Mouse (Mus musculus) left cerebral cortex, adult 18-20 months (tissue): ENCODE measurements around the gene Wdr90. TPM values are rescaled to one million over a fixed set of nuclear protein-coding genes. Genes with fewer than 3 reads are reported as not detected.
A peak's percentile ranks its signal among the peaks of the same experiment; 100 is the strongest.

Experiments
- DNase-seq, 2 experiments: peaks; one replicate each; pipeline ENCODE4 v3.0.0; 2021 to 2022; ENCODE audit warnings: low spot score in 2 of 2, mixed read lengths in 1 of 2
- total RNA-seq, 2 experiments: library from RNA; stranded (reverse); gene quantifications; 2 replicates each; pipeline ENCODE4 v1.2.3; 2021

Wdr90 gene
- total RNA-seq, 2 experiments from 2014 or later, result 26.0 to 31.5 TPM

DNA sequence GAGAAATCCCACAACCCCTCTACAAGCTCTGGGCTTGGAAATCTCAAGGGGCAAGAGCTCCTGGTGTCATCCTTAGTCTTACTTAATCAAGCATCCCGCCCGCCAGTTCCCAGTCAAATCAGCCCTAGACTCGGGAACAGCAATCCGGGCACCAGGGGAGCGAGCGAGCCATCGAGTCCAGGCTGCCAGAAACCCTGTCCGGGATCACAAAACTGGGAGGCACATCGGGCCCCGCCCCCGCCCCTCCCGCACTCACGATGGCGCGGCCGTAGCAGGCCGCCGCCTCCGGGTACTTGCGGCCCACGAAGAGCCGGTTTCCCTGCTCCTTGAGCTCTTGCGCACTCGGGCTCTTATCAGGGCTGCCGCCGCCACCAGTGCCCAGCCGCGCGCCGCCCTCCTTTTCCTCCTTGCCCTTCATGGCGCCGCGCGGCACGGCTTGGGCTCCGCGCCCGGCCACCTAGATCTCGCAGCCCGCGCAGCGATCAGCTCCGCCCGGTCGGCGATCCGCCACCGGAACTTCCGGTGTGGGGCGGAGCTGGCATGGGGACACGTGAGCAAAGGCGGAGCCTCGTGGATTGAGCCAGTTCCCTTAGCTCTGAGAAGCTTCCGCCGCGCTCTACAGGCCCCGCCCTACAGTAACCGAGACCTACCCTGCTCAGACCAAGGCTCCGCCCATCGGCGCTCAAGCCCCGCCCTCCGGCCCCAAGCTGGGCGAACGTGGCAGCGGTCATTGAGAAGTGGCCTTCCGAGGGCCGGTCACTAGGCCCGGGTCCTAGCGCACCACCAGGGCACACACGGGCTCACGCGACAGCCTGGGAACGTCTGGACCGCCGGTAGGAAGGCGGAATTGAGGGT is 28.6 kb downstream of the Wdr90 start:
- DNase-seq, result peak; percentile 97 to 98

- no peak for DNase-seq
These were observed 29.6 kb downstream of the Wdr90 start for GRCm38 (mm10) chr17:25831451-25832281.

GRCm38 (mm10) chr17:25830806-25831431 is 30.4 kb downstream of the Wdr90 start:
- DNase-seq, result no peak

GRCm38 (mm10) chr17:25830200-25830753 is 31.0 kb downstream of the Wdr90 start:
- no peak for DNase-seq

DNA sequence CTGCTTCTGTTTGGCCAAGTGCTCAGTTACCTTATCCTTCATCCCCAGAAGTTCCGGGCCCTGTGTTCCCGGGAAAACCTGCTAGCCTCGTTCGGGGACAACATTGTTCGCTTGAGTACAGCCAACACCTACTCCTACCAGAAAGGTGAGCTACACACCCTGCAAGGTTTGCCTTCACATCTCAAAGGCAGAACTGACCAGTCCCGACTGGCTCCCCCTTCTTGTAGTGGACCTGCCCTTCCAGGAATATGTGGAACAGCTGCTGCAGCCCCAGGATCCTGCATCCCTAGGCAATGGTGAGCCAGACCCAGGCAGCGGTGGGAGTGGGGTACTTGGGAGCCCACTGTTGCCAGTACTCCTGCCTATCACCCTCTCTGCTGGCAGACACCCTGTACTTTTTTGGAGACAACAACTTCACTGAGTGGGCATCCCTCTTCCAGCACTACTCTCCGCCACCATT is 31.7 kb downstream of the Wdr90 start:
- no peak for DNase-seq

- peak; percentile 80 to 88 for DNase-seq
These were observed 32.4 kb downstream of the Wdr90 start, which contains the start of gene Jmjd8 for GRCm38 (mm10) chr17:25828712-25829557. Gene Jmjd8, plus strand, starts transcription at chr17:25828867.

DNA sequence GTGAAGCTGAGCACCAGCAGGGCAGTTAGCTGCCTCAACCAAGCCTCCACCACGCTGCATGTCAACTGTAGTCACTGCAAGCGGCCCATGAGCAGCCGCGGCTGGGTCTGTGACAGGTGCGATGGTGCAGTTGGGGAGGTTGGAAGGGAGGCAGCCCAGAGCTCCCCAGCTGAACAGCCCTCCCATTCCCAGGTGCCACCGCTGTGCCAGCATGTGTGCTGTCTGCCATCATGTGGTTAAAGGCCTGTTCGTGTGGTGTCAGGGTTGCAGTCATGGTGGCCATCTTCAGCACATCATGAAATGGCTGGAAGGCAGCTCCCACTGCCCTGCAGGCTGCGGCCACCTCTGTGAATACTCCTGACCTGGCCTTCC is 33.1 kb downstream of the Wdr90 start:
- no peak for DNase-seq

DNA sequence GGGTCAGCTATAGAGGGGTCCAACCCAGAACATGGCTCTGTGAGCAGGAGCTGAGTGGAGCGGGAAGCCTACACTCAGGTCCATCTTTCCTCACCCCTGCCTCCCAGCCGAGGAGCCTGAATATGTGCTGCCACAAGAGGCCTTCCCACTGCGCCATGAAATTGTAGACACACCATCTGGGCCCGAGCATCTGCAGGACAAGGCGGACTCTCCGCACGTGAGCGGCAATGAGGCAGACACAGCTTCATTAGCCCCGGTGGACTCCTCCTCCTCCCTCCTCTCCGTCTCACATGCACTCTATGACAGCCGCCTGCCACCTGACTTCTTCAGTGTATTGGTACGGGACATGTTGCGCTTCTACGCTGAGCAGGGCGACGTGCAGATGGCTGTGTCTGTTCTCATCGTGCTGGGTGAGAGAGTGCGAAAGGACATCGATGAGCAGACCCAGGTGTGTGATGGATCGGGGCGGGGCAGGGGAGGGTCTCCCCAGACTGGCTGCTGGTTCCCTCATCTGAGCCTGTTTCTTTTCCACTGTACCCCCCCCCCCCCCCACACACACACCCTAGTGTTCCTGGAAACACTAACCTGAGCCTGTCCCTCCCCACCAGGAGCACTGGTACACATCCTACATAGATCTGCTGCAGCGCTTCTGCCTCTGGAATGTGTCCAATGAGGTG is 33.6 kb downstream of the Wdr90 start:
- no peak for DNase-seq

DNA sequence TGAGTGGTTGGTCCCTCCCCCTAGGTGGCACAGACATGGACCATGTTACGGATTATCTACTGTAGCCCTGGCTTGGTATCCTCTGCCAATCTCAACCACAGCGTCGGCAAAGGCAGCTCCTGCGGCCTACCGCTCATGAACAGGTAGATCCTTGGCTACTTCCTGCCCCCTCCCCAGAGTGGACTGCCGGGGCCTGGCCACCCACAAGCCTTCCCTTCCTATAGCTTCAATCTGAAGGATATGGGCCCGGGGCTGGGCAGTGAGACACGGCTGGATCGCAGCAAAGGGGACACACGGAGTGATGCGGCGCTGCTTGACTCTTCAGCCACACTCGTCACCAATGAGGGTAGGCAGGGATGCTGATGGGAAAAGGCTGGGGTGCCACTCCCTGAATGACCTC is 34.3 kb downstream of the Wdr90 start:
- no peak for DNase-seq

DNA sequence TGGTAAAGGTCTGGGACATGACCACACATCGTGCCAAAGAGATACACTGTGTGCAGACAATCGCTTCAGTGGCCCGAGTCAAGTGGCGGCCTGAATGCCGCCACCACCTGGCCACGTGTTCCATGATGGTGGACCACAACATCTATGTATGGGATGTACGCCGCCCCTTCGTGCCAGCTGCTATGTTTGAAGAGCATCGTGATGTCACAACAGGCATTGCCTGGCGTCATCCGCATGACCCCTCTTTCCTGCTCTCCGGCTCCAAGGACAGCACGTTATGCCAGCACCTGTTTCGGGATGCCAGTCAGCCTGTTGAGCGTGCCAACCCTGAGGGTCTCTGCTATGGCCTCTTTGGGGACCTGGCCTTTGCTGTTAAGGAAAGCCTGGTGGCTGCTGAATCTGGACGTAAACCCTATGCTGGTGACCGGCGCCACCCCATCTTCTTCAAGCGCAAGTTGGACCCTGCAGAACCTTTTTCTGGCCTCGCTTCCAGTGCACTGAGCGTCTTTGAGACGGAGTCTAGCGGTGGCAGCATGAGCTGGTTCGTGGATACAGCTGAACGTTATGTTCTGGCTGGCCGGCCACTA is 35.2 kb downstream of the Wdr90 start:
- no peak for DNase-seq

DNA sequence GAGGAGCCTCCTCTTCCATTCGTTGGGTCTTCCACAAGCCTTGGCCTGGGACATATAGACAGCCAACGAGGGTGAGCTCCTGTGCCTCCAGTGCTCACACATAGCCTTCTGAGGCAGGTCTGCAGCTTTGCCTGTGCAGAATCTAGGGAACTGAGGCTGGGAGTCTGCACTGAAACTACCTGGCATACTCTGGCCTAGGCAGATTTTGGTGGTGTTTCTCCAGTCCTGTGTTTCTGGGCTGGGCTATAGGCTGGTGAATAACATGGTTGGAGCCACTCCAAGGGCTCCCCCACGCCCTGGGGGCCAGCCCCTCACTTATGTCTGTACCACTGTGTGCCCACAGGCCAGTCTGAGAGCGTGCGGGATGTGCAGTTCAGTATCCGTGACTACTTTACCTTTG is 36.0 kb downstream of the Wdr90 start:
- DNase-seq, result no peak

- no peak for DNase-seq
These were observed 36.7 kb downstream of the Wdr90 start for GRCm38 (mm10) chr17:25824362-25825142.

DNA sequence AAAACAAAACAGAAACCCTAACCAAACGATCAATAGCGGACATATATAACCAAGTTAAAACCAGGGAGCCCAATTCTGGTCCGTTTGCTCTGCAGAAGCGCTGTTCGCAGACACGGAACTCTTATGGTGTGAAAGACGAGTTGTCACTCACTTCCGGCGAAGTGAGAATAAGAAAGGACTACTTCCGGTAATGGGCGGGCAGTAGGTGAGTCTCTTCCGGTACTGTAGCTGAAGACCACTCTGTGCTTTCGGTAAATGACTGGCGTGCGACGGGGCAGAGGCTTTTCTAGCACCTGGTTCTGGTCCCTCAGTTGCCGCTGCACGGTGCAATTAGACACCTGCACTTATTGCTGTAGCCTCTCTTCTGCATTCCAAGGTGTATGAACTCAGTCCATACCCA is 37.8 kb downstream of the Wdr90 start, which contains the start of gene Wdr24:
Gene Wdr24 (plus strand): TSS at position 176 of the 400 bp plus-strand sequence.
- peak; percentile 71 to 80 for DNase-seq

DNA sequence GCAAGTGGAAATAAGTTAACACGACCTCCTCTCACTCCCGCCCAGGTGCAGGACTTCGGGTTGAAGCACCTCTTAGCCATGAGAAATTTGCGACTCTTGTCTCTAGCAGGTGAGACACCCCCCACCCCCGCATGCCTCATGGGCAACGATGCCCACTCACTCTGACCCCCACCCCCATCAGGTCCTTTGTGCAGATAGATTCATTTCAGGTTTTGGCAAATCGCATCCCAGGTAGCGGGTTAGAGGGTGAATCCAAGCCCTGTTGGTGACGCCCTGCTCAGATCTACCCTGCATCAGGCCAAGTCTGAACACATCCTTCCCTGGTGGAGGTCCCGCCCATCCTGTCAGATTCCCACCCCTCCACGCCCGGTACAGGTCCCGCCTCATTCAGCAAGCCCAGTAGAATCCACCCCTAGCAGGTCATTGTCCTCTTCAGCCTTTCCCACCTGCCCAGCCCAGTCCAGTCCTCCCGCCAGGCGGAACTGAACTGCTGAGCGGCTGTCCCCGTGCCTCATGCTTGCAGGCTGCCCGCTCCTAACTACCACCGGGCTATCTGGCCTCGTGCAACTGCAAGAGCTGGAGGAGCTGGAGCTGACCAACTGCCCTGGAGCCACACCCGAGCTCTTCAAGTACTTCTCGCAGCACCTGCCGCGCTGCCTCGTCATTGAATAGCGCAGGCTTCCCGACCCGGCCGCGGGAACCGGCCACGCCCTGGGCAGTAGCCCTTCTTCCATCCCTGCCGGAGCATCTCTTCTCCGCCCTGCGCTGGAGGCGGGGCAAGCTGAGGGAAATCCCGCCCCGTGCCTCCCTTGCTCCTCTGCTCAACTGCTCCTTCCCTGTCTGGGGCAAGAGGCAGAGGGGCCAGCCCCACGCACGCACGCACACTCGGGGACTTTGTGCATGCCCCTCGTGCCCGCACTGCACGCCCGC is 42.2 kb downstream of the Wdr90 start:
- DNase-seq, result no peak

GRCm38 (mm10) chr17:25817662-25818061 is 43.6 kb downstream of the Wdr90 start:
- no peak for DNase-seq

DNA sequence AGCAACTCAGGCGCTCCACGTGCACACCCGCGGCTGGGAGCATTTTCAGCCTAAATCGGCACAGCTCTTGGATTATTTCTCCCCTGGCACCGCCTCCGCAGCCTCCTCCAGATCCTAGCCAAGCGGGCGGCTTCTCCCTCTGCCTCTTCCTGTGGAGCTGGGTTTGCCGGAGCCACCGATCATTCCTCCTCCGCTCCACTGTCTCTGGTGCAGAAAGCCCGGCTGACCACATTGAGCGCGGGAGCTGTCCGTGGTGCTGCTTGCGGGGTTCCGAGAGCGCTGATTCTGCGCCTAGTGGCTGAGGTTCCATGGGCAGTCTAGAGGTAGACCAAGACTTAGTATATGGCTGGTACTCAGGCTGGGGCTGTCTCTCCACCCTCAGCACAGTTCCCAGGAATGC is 47.8 kb downstream of the Wdr90 start:
- peak; percentile 87 to 93 for DNase-seq

- no peak for DNase-seq
These were observed 50.4 kb downstream of the Wdr90 start for GRCm38 (mm10) chr17:25810890-25811289.
